Mouse (Mus musculus): Measurements from ENCODE around the gene Krtap28-13. TPM values are rescaled to one million over a fixed set of nuclear protein-coding genes. Genes with fewer than 3 reads are reported as not detected.

Krtap28-13 gene
- polyA plus RNA-seq, 1 experiment from 2014 or later = not detected

- DNase-seq (ENCODE audit: low spot score) = no peak
- no peak within 1 kb of the TSS for H3K27ac ChIP-seq
- no peaks in the 10 kb centered on the region for H3K9me3 ChIP-seq
- no peaks in the 10 kb centered on the region for H3K4me1 ChIP-seq (replicated peaks)
- H3K27me3 ChIP-seq (ENCODE audit: insufficient read depth, poor library complexity, severe bottlenecking) = no peaks in the 10 kb centered on the region
- WGBS = 91% methylated on average over 9 of the region's 9 CpGs
- H3K36me3 ChIP-seq = no peaks in the 10 kb centered on the region
- no peak within 1 kb of the TSS for H3K4me3 ChIP-seq
Observed at GRCm38 (mm10) chr1:83059278-83059677, 1.5 kb upstream of the Krtap28-13 start, which contains the start of gene A030005K14Rik. A030005K14Rik (minus strand) TSS chr1:83059378.

- WGBS = 27% methylated on average over 3 of the region's 3 CpGs
- Histone ChIP-seq H3K36me3 (no peaks in the 10 kb centered on the region), H3K9me3 (no peaks in the 10 kb centered on the region), H3K4me3 (no peak overlapping the region), H3K27ac (no peak overlapping the region), H3K4me1 (replicated peaks) (no peaks in the 10 kb centered on the region), H3K27me3 (ENCODE audit: insufficient read depth, poor library complexity, severe bottlenecking) (no peaks in the 10 kb centered on the region)
- peak; percentile 10 for DNase-seq (ENCODE audit: low spot score)
Observed at GRCm38 (mm10) chr1:83064851-83065250, 4.1 kb downstream of the Krtap28-13 start.

- WGBS = 93% methylated on average over 4 of the region's 4 CpGs
- Histone ChIP-seq H3K36me3 (no peaks in the 10 kb centered on the region), H3K27ac (no peak overlapping the region), H3K9me3 (no peaks in the 10 kb centered on the region), H3K4me3 (no peak overlapping the region), H3K27me3 (ENCODE audit: insufficient read depth, poor library complexity, severe bottlenecking) (no peaks in the 10 kb centered on the region), H3K4me1 (replicated peaks) (no peaks in the 10 kb centered on the region)
- no peak for DNase-seq (ENCODE audit: low spot score)
Observed at GRCm38 (mm10) chr1:83066577-83066976, 5.8 kb downstream of the Krtap28-13 start.

GRCm38 (mm10) chr1:83067205-83067604 is 6.5 kb downstream of the Krtap28-13 start:
- H3K27ac ChIP-seq = no peak overlapping the region
- no peak for DNase-seq (ENCODE audit: low spot score)
- H3K4me1 ChIP-seq (replicated peaks) = no peaks in the 10 kb centered on the region
- no peak overlapping the region for H3K4me3 ChIP-seq
- 90% methylated on average over 10 of the region's 10 CpGs for WGBS
- no peaks in the 10 kb centered on the region for H3K9me3 ChIP-seq
- H3K36me3 ChIP-seq = no peaks in the 10 kb centered on the region
- no peaks in the 10 kb centered on the region for H3K27me3 ChIP-seq (ENCODE audit: insufficient read depth, poor library complexity, severe bottlenecking)

- peak overlapping the region; percentile 21; the same call in 1 of the 2 replicates for H3K4me3 ChIP-seq
- H3K27ac ChIP-seq = no peak overlapping the region
- 46% methylated on average over 15 of the region's 15 CpGs for WGBS
- H3K27me3 ChIP-seq (ENCODE audit: insufficient read depth, poor library complexity, severe bottlenecking) = no peaks in the 10 kb centered on the region
- DNase-seq (ENCODE audit: low spot score) = no peak
- H3K9me3 ChIP-seq = no peaks in the 10 kb centered on the region
- H3K4me1 ChIP-seq (replicated peaks) = no peaks in the 10 kb centered on the region
- no peaks in the 10 kb centered on the region for H3K36me3 ChIP-seq
Observed at GRCm38 (mm10) chr1:83075526-83076189, 14.9 kb downstream of the Krtap28-13 start.

- WGBS = 45% methylated on average over 11 of the region's 11 CpGs
- Histone ChIP-seq H3K36me3 (no peaks in the 10 kb centered on the region), H3K4me3 (peak overlapping the region; percentile 21; the same call in 1 of the 2 replicates), H3K27me3 (ENCODE audit: insufficient read depth, poor library complexity, severe bottlenecking) (no peaks in the 10 kb centered on the region), H3K27ac (no peak overlapping the region), H3K4me1 (replicated peaks) (no peaks in the 10 kb centered on the region), H3K9me3 (no peaks in the 10 kb centered on the region)
- peak; percentile 49 for DNase-seq (ENCODE audit: low spot score)
Observed at GRCm38 (mm10) chr1:83076190-83076917, 15.6 kb downstream of the Krtap28-13 start.

GRCm38 (mm10) chr1:83077016-83077415 is 16.3 kb downstream of the Krtap28-13 start:
- 75% methylated on average over 6 of the region's 6 CpGs for WGBS
- no peak for DNase-seq (ENCODE audit: low spot score)
- H3K4me1 ChIP-seq (replicated peaks) = no peaks in the 10 kb centered on the region

GRCm38 (mm10) chr1:83084790-83085189 is 24.1 kb downstream of the Krtap28-13 start:
- Histone ChIP-seq H3K9me3 (no peaks in the 10 kb centered on the region), H3K27me3 (ENCODE audit: insufficient read depth, poor library complexity, severe bottlenecking) (no peaks in the 10 kb centered on the region)
- DNase-seq (ENCODE audit: low spot score) = no peak

More at GRCm38 (mm10) chr1:83077016-83077415, 16.3 kb downstream of the Krtap28-13 start:
- H3K9me3 ChIP-seq = no peaks in the 10 kb centered on the region
- H3K36me3 ChIP-seq = no peaks in the 10 kb centered on the region
- no peak overlapping the region for H3K27ac ChIP-seq
- H3K27me3 ChIP-seq (ENCODE audit: insufficient read depth, poor library complexity, severe bottlenecking) = no peaks in the 10 kb centered on the region
- H3K4me3 ChIP-seq = no peak overlapping the region

GRCm38 (mm10) chr1:83091268-83091667 is 30.5 kb downstream of the Krtap28-13 start:
- no peaks in the 10 kb centered on the region for H3K36me3 ChIP-seq
- H3K4me3 ChIP-seq = no peak overlapping the region
- H3K4me1 ChIP-seq (replicated peaks) = no peaks in the 10 kb centered on the region
- no peak overlapping the region for H3K27ac ChIP-seq
- H3K9me3 ChIP-seq = no peaks in the 10 kb centered on the region
- WGBS = 74% methylated on average over 3 of the region's 3 CpGs
- no peaks in the 10 kb centered on the region for H3K27me3 ChIP-seq (ENCODE audit: insufficient read depth, poor library complexity, severe bottlenecking)
- DNase-seq (ENCODE audit: low spot score) = no peak

More at GRCm38 (mm10) chr1:83084790-83085189, 24.1 kb downstream of the Krtap28-13 start:
- no peaks in the 10 kb centered on the region for H3K4me1 ChIP-seq (replicated peaks)
- no peaks in the 10 kb centered on the region for H3K36me3 ChIP-seq
- H3K4me3 ChIP-seq = no peak overlapping the region
- WGBS = 85% methylated on average over 2 of the region's 2 CpGs
- H3K27ac ChIP-seq = no peak overlapping the region

- WGBS = 85% methylated on average over 4 of the region's 4 CpGs
Observed at GRCm38 (mm10) chr1:83096935-83097334, 36.2 kb downstream of the Krtap28-13 start.

GRCm38 (mm10) chr1:83099160-83099559 is 38.4 kb downstream of the Krtap28-13 start:
- H3K27ac ChIP-seq = no peak overlapping the region
- 88% methylated on average over 2 of the region's 2 CpGs for WGBS
- no peak for DNase-seq (ENCODE audit: low spot score)
- no peak overlapping the region for H3K4me3 ChIP-seq
- H3K27me3 ChIP-seq (ENCODE audit: insufficient read depth, poor library complexity, severe bottlenecking) = no peaks in the 10 kb centered on the region
- H3K9me3 ChIP-seq = no peaks in the 10 kb centered on the region
- no peaks in the 10 kb centered on the region for H3K4me1 ChIP-seq (replicated peaks)
- no peaks in the 10 kb centered on the region for H3K36me3 ChIP-seq

More at GRCm38 (mm10) chr1:83096935-83097334, 36.2 kb downstream of the Krtap28-13 start:
- DNase-seq (ENCODE audit: low spot score) = no peak
- Histone ChIP-seq H3K4me3 (no peak overlapping the region), H3K36me3 (no peaks in the 10 kb centered on the region), H3K27me3 (ENCODE audit: insufficient read depth, poor library complexity, severe bottlenecking) (no peaks in the 10 kb centered on the region), H3K9me3 (no peaks in the 10 kb centered on the region), H3K27ac (no peak overlapping the region), H3K4me1 (replicated peaks) (no peaks in the 10 kb centered on the region)

- 85% methylated on average over 7 of the region's 7 CpGs for WGBS
- no peak for DNase-seq (ENCODE audit: low spot score)
- no peak overlapping the region for H3K4me3 ChIP-seq
- H3K9me3 ChIP-seq = no peaks in the 10 kb centered on the region
- H3K27ac ChIP-seq = no peak overlapping the region
- H3K36me3 ChIP-seq = no peaks in the 10 kb centered on the region
- H3K4me1 ChIP-seq (replicated peaks) = no peaks in the 10 kb centered on the region
- H3K27me3 ChIP-seq (ENCODE audit: insufficient read depth, poor library complexity, severe bottlenecking) = no peaks in the 10 kb centered on the region
Observed at GRCm38 (mm10) chr1:83099580-83100137, 38.9 kb downstream of the Krtap28-13 start.

GRCm38 (mm10) chr1:83101891-83102290 is 41.2 kb downstream of the Krtap28-13 start:
- Histone ChIP-seq H3K27ac (no peak overlapping the region), H3K36me3 (no peaks in the 10 kb centered on the region), H3K4me1 (replicated peaks) (no peaks in the 10 kb centered on the region), H3K4me3 (no peak overlapping the region), H3K27me3 (ENCODE audit: insufficient read depth, poor library complexity, severe bottlenecking) (no peaks in the 10 kb centered on the region), H3K9me3 (no peaks in the 10 kb centered on the region)
- no peak for DNase-seq (ENCODE audit: low spot score)
- WGBS = 66% methylated on average over 3 of the region's 3 CpGs
